Mouse (Mus musculus): ENCODE results near the gene Amhr2.

DNA sequence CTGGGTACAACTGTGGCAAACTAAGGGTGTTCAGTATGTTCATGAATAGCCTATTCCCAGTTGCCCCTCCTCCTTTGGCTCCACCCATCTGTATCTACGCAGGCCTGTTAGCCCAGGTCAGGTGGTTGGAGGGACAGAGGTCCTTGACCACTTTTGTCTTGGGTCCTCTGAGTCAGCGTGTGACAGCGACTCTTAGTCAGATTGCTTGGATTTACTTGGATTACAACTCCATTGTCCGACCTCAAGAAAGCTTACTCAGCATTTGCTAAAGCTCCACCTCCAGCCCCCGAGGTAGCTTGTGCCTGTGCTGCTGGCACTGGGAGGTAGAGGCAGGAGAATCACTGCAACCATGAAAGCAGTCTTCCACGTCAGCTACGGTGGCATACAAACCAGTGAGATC, 5.8 kb downstream of the Amhr2 start:
- TF ChIP-seq CTCF (conservative IDR thresholded peaks at IDR 0.05; ENCODE audit: insufficient read depth, insufficient read length, low read depth, low read length), result no peak
- no peak for TF ChIP-seq POLR2A (IDR thresholded peaks at IDR 0.05; ENCODE audit: low read depth, low read length)

All from kidney, adult 2 months (tissue).